In genomic region chr1:167350597-167351415, GRCm38 (mm10) we compare ENCODE assay signal across 8 mouse cellular contexts. TPM values are rescaled to one million over a fixed set of nuclear protein-coding genes. Genes with fewer than 3 reads are reported as not detected.
DNase-seq lines count a peak whose midpoint lies in the region; ATAC-seq and TF ChIP-seq lines count a peak whose summit lies in the region.

No protein-coding gene starts in this region.

- no peak overlapping the region for H3K27ac ChIP-seq in heart, embryonic 11.5 days (ENCODE audit: low read depth, low read length)
- peak overlapping the region; percentile 45 for H3K27ac ChIP-seq in CH12.LX (ENCODE audit: insufficient read depth, low read depth)
- H3K27ac ChIP-seq in forebrain, embryonic 14.5 days (ENCODE audit: low read depth, low read length): no peak overlapping the region
- H3K27ac ChIP-seq in liver, embryonic 16.5 days (ENCODE audit: low read length): peak overlapping the region; percentile 93

- H3K27me3 ChIP-seq in heart, embryonic 11.5 days (ENCODE audit: control insufficient read depth, insufficient read depth, low read length): no peaks in the 10 kb centered on the region
- no peaks in the 10 kb centered on the region for H3K27me3 ChIP-seq in CH12.LX (replicated peaks)
- no peaks in the 10 kb centered on the region for H3K27me3 ChIP-seq in forebrain, embryonic 14.5 days (replicated peaks; ENCODE audit: control insufficient read depth, insufficient read depth, low read length)
- H3K27me3 ChIP-seq in liver, embryonic 16.5 days (ENCODE audit: control insufficient read depth, insufficient read depth, low read depth, low read length): no peaks in the 10 kb centered on the region

- in situ Hi-C loops in CH12.LX (cut with MboI; ENCODE audit: low pct_ligation_motif_present, low pct_unique_long_range_greater_than_20kb, low sequenced_read_pairs): no loop called here

- peak overlapping the region; percentile 79 for H3K4me3 ChIP-seq in heart, embryonic 11.5 days (ENCODE audit: low read depth, low read length)
- peak overlapping the region; percentile 62 to 81 (median 69) for H3K4me3 ChIP-seq in CH12.LX (replicated peaks in 1 of 3; ENCODE audit: low read depth in 2 of 3, low read length in 2 of 3, poor library complexity in 1 of 3)
- H3K4me3 ChIP-seq in forebrain, embryonic 14.5 days (ENCODE audit: low read depth, low read length): peak overlapping the region; percentile 68
- peak overlapping the region; percentile 85 for H3K4me3 ChIP-seq in liver, embryonic 16.5 days (ENCODE audit: low read depth, low read length)

- H3K79me2 ChIP-seq in CH12.LX (replicated peaks; ENCODE audit: control insufficient read depth, extremely low read depth, insufficient read depth, poor library complexity, severe bottlenecking): peaks cover 4% of the 10 kb centered on the region; the same call in 1 of the 2 replicates

- ATAC-seq in heart, embryonic 11.5 days (replicated peaks; ENCODE audit: insufficient number of reproducible peaks, low FRiP score, low TSS enrichment): no peak
- ATAC-seq in forebrain, embryonic 14.5 days: no peak
- ATAC-seq in liver, embryonic 16.5 days (ENCODE audit: low read depth): no peak

- no peaks in the 10 kb centered on the region for H3K9me3 ChIP-seq in heart, embryonic 11.5 days (replicated peaks; ENCODE audit: control insufficient read depth, low read length)
- no peaks in the 10 kb centered on the region for H3K9me3 ChIP-seq in CH12.LX (replicated peaks; ENCODE audit: low read length)
- no peaks in the 10 kb centered on the region for H3K9me3 ChIP-seq in forebrain, embryonic 14.5 days (replicated peaks; ENCODE audit: control insufficient read depth, low read length)
- H3K9me3 ChIP-seq in liver, embryonic 16.5 days (replicated peaks; ENCODE audit: control insufficient read depth, low read length): no peaks in the 10 kb centered on the region

- no peak for TF ChIP-seq CTCF in CH12.LX (conservative IDR thresholded peaks at IDR 0.05 in 1 of 2, IDR thresholded peaks at IDR 0.05 in 1 of 2; ENCODE audit: low read depth in 2 of 2, low read length in 2 of 2)

- dilution Hi-C loops in CH12.LX (cut with MboI; ENCODE audit: extremely low pct_ligation_motif_present, extremely low pct_unique_long_range_greater_than_20kb, low sequenced_read_pairs): no loop called here

- H3K9ac ChIP-seq in heart, embryonic 11.5 days (ENCODE audit: low read depth, low read length): peak overlapping the region; percentile 93
- peak overlapping the region; percentile 31 for H3K9ac ChIP-seq in CH12.LX (ENCODE audit: insufficient read depth, low read depth)
- peak overlapping the region; percentile 81 for H3K9ac ChIP-seq in forebrain, embryonic 14.5 days (ENCODE audit: low read length)
- H3K9ac ChIP-seq in liver, embryonic 16.5 days (ENCODE audit: low read depth, low read length): peak overlapping the region; percentile 83

- no peak for TF ChIP-seq RAD21 in CH12.LX (IDR thresholded peaks at IDR 0.05; ENCODE audit: low read depth, low read length)

- H3K4me1 ChIP-seq in heart, embryonic 11.5 days (ENCODE audit: control insufficient read depth, insufficient read depth, low read length): 0 out of 2 replicates have a peak, but pooled peaks cover 3% of the 10 kb centered on the region
- H3K4me1 ChIP-seq in CH12.LX (ENCODE audit: control insufficient read depth in 1 of 2, insufficient read depth in 2 of 2): peaks cover 0 to 8% of the 10 kb centered on the region in 2 experiments; a peak in 2 of 4 replicates
- no peaks in the 10 kb centered on the region for H3K4me1 ChIP-seq in forebrain, embryonic 14.5 days (ENCODE audit: control insufficient read depth, insufficient read depth, low read length)
- H3K4me1 ChIP-seq in liver, embryonic 16.5 days (ENCODE audit: control insufficient read depth, low read depth, low read length): peaks cover 19% of the 10 kb centered on the region

- intact Hi-C loops in heart, postnatal 14 days (cut with DNase I): no loop called here

- TF ChIP-seq EP300 in CH12.LX (IDR thresholded peaks at IDR 0.05; ENCODE audit: low read length): no peak

- 26% methylated on average over 13 of the region's 13 CpGs for WGBS in heart, embryonic 11.5 days (ENCODE audit: insufficient replicate concordance)
- WGBS in forebrain, embryonic 14.5 days: 33% methylated on average over 13 of the region's 13 CpGs
- WGBS in liver, embryonic 16.5 days (ENCODE audit: insufficient replicate concordance): 20% methylated on average over 13 of the region's 13 CpGs

- no peak for DNase-seq in heart, postnatal 14 days
- peak; percentile 29 for DNase-seq in CH12.LX (ENCODE audit: extremely low read depth)
- DNase-seq in forebrain, embryonic 14.5 days (ENCODE audit: low spot score): no peak
- DNase-seq in spleen, adult 12 weeks (ENCODE audit: low spot score): no peak
- no peak for DNase-seq in urinary bladder, adult 18-20 months (ENCODE audit: low spot score in 2 of 2)
- no peak for DNase-seq in cerebellum, postnatal 25 days

- H3K4me2 ChIP-seq in heart, embryonic 11.5 days: peak overlapping the region; percentile 73
- peak overlapping the region; percentile 70 for H3K4me2 ChIP-seq in CH12.LX (ENCODE audit: insufficient read depth, low read depth, poor library complexity, severe bottlenecking)
- peak overlapping the region; percentile 82 for H3K4me2 ChIP-seq in forebrain, embryonic 14.5 days (ENCODE audit: low read length)
- peak overlapping the region; percentile 95 for H3K4me2 ChIP-seq in liver, embryonic 16.5 days (ENCODE audit: low read depth, low read length)

- no peak for TF ChIP-seq POLR2A in CH12.LX (IDR thresholded peaks at IDR 0.05; ENCODE audit: low read depth, low read length)

- H3K36me3 ChIP-seq in heart, embryonic 11.5 days (ENCODE audit: control insufficient read depth, insufficient read depth, low read length): peaks cover 4% of the 10 kb centered on the region; the same call in 1 of the 2 replicates
- H3K36me3 ChIP-seq in CH12.LX (replicated peaks in 1 of 2; ENCODE audit: control insufficient read depth in 1 of 2, insufficient read depth in 1 of 2, low read length in 1 of 2): peaks cover 22 to 36% of the 10 kb centered on the region in 2 experiments
- peaks cover 9% of the 10 kb centered on the region for H3K36me3 ChIP-seq in forebrain, embryonic 14.5 days (ENCODE audit: control insufficient read depth, insufficient read depth, low read length)
- H3K36me3 ChIP-seq in liver, embryonic 16.5 days (ENCODE audit: control insufficient read depth, insufficient read depth): peaks cover 10% of the 10 kb centered on the region

TF ChIP-seq in CH12.LX, 34 proteins besides CTCF, POLR2A, EP300 and RAD21:
- no peak for TF ChIP-seq MEF2A (IDR thresholded peaks at IDR 0.05; ENCODE audit: borderline replicate concordance, low read depth, low read length)
- TF ChIP-seq CHD1 (IDR thresholded peaks at IDR 0.05; ENCODE audit: low read depth, low read length): no peak; the same call in 1 of the 2 replicates
- peak; percentile 61 for TF ChIP-seq SIN3A (IDR thresholded peaks at IDR 0.05; ENCODE audit: low read length)
- no peak for TF ChIP-seq ETS1 (conservative IDR thresholded peaks at IDR 0.05; ENCODE audit: low read depth, low read length)
- TF ChIP-seq ZKSCAN1 (IDR thresholded peaks at IDR 0.05; ENCODE audit: borderline replicate concordance, low read depth, low read length): no peak
- no peak for TF ChIP-seq KAT2A (IDR thresholded peaks at IDR 0.05; ENCODE audit: insufficient replicate concordance, low read length)
- no peak for TF ChIP-seq MAZ (IDR thresholded peaks at IDR 0.05; ENCODE audit: low read depth, low read length)
- no peak for TF ChIP-seq TBP (conservative IDR thresholded peaks at IDR 0.05; ENCODE audit: low read depth, low read length)
- no peak for TF ChIP-seq POLR2AphosphoS2 (IDR thresholded peaks at IDR 0.05; ENCODE audit: low read depth, low read length)
- peak; percentile 6; the same call in 1 of the 2 replicates for TF ChIP-seq ZNF384 (IDR thresholded peaks at IDR 0.05; ENCODE audit: low read depth, low read length)
- peak; percentile 62 for TF ChIP-seq BHLHE40 (IDR thresholded peaks at IDR 0.05; ENCODE audit: low read depth, low read length)
- no peak for TF ChIP-seq PAX5 (IDR thresholded peaks at IDR 0.05; ENCODE audit: low read length)
- TF ChIP-seq IRF4 (IDR thresholded peaks at IDR 0.05; ENCODE audit: low read depth, low read length): no peak
- no peak for TF ChIP-seq GABPA (IDR thresholded peaks at IDR 0.05; ENCODE audit: insufficient replicate concordance, low read depth, low read length)
- TF ChIP-seq MYC (IDR thresholded peaks at IDR 0.05; ENCODE audit: low read depth, low read length): peak; percentile 42; the same call in 1 of the 2 replicates
- peak; percentile 59 for TF ChIP-seq MAX (IDR thresholded peaks at IDR 0.05; ENCODE audit: low read length)

RNA-seq across cellular contexts. Expression of gene Aldh9a1, which starts 1.0 kb away (rescaled TPM):
- 35.6 and 35.7 TPM in 2 replicates for polyA plus RNA-seq in heart, embryonic 11.5 days (2014; fragmentation: Nextera tagmentation; extraction: Ambion mirVana)
- total RNA-seq in heart, postnatal 14 days (2021): 10 to 100 TPM; 25.0 to 30.4 TPM
- total RNA-seq in CH12.LX (2012; rRNA removed): 26.2 and 28.8 TPM in 2 replicates
- total RNA-seq in CH12.LX (2014; rRNA removed): 31.2 and 35.2 TPM in 2 replicates
- 79.7 TPM in 2 replicates for polyA plus RNA-seq in CH12.LX (2012; ENCODE audit: insufficient read length, low read depth)
- polyA plus RNA-seq in forebrain, embryonic 14.5 days (2014; fragmentation: Nextera tagmentation; extraction: Ambion mirVana): 20.9 and 21.2 TPM in 2 replicates
- polyA plus RNA-seq in liver, embryonic 16.5 days (2015; fragmentation: Nextera tagmentation; extraction: Ambion mirVana): 74.4 and 75.8 TPM in 2 replicates

RNA-seq across cellular contexts. Expression of gene Tmco1, which starts 42.6 kb away (rescaled TPM):
- polyA plus RNA-seq in heart, embryonic 11.5 days (2014; fragmentation: Nextera tagmentation; extraction: Ambion mirVana): 96.1 and 98.9 TPM in 2 replicates
- 10 to 100 TPM; 80.6 to 86.5 TPM for total RNA-seq in heart, postnatal 14 days (2021)
- total RNA-seq in CH12.LX (2012; rRNA removed): 80.6 and 87.0 TPM in 2 replicates
- 153 and 168 TPM in 2 replicates for total RNA-seq in CH12.LX (2014; rRNA removed)
- polyA plus RNA-seq in CH12.LX (2012; ENCODE audit: insufficient read length, low read depth): 92.8 and 127 TPM in 2 replicates
- polyA plus RNA-seq in forebrain, embryonic 14.5 days (2014; fragmentation: Nextera tagmentation; extraction: Ambion mirVana): 81.7 and 84.0 TPM in 2 replicates
- 57.3 and 61.3 TPM in 2 replicates for polyA plus RNA-seq in liver, embryonic 16.5 days (2015; fragmentation: Nextera tagmentation; extraction: Ambion mirVana)

RNA-seq across cellular contexts. Expression of gene Mgst3, which starts 42.8 kb away (rescaled TPM):
- polyA plus RNA-seq in heart, embryonic 11.5 days (2014; fragmentation: Nextera tagmentation; extraction: Ambion mirVana): 179 and 182 TPM in 2 replicates
- 100 to 1,000 TPM; 217 to 220 TPM for total RNA-seq in heart, postnatal 14 days (2021)
- 1.0 and 1.4 TPM in 2 replicates for total RNA-seq in CH12.LX (2012; rRNA removed)
- total RNA-seq in CH12.LX (2014; rRNA removed): not detected in 2 replicates
- not detected in 2 replicates for polyA plus RNA-seq in CH12.LX (2012; ENCODE audit: insufficient read length, low read depth)
- 128 and 138 TPM in 2 replicates for polyA plus RNA-seq in forebrain, embryonic 14.5 days (2014; fragmentation: Nextera tagmentation; extraction: Ambion mirVana)
- 316 and 338 TPM in 2 replicates for polyA plus RNA-seq in liver, embryonic 16.5 days (2015; fragmentation: Nextera tagmentation; extraction: Ambion mirVana)

Comparison
In these comparisons a context has a peak if more than half of its experiments do, and no peak if none do; other contexts are left out.
1. H3K27ac ChIP-seq: peak in CH12.LX (single experiment) and liver, embryonic 16.5 days (single experiment); none in heart, embryonic 11.5 days (single experiment) and forebrain, embryonic 14.5 days (single experiment).
2. H3K9ac ChIP-seq: peak in every context shown above with its lines; median percentile 93 in heart, embryonic 11.5 days; 83 in liver, embryonic 16.5 days; 81 in forebrain, embryonic 14.5 days; 31 in CH12.LX.
3. RNA of gene Mgst3, which starts 42.8 kb away (polyA plus RNA-seq): 316 to 338 TPM in liver, embryonic 16.5 days, 179 to 182 TPM in heart, embryonic 11.5 days and 128 to 138 TPM in forebrain, embryonic 14.5 days; not detected in CH12.LX; every median in the first group is over 100 times any median in the second.
4. Peak in every context shown above with its lines, with median percentiles within 50 percentile points of each other: H3K4me2 ChIP-seq and H3K4me3 ChIP-seq.